Mouse (Mus musculus) cerebellum, adult 9-11 months (tissue): Measurements from ENCODE around the gene Crygb.
A peak's percentile ranks its signal among the peaks of the same experiment; 100 is the strongest.

ENCODE experiments used
- DNase-seq: peaks from one replicate; pipeline ENCODE4 v3.0.0; 2022

The Crygb gene

GRCm38 (mm10) chr1:65082188-65082587 lies at the start of gene Crygb:
Crygb (minus strand) TSS chr1:65082288.
- DNase-seq, result no peak

GRCm38 (mm10) chr1:65131671-65132070 lies 49.6 kb upstream of the Crygb start:
- no peak for DNase-seq

GRCm38 (mm10) chr1:65130226-65130625 lies 48.1 kb upstream of the Crygb start:
- DNase-seq, result no peak

GRCm38 (mm10) chr1:65129634-65130180 lies 47.6 kb upstream of the Crygb start:
- no peak for DNase-seq

- DNase-seq, result peak; percentile 4
These were observed 40.7 kb upstream of the Crygb start, which contains the start of gene D630023F18Rik for GRCm38 (mm10) chr1:65122574-65123372. D630023F18Rik (minus strand) TSS chr1:65123214.

- no peak for DNase-seq
These were observed 37.4 kb upstream of the Crygb start, which contains the start of gene Gm28845 for GRCm38 (mm10) chr1:65119438-65119837. Gm28845 (minus strand) TSS chr1:65119558.

- no peak for DNase-seq
These were observed 36.2 kb upstream of the Crygb start for GRCm38 (mm10) chr1:65118150-65118913.

- no peak for DNase-seq
These were observed 31.6 kb upstream of the Crygb start for GRCm38 (mm10) chr1:65113536-65114172.

GRCm38 (mm10) chr1:65112807-65113196 lies 30.7 kb upstream of the Crygb start:
- DNase-seq, result no peak

- peak; percentile 44 for DNase-seq
These were observed 30.1 kb upstream of the Crygb start for GRCm38 (mm10) chr1:65112031-65112806.

GRCm38 (mm10) chr1:65109756-65110435 lies 27.8 kb upstream of the Crygb start:
- DNase-seq, result no peak

GRCm38 (mm10) chr1:65109196-65109595 lies 27.1 kb upstream of the Crygb start:
- DNase-seq, result no peak

- no peak for DNase-seq
These were observed 25.7 kb upstream of the Crygb start for GRCm38 (mm10) chr1:65107654-65108279.

- DNase-seq, result no peak
These were observed 21.2 kb upstream of the Crygb start, which contains the start of gene Cryga for GRCm38 (mm10) chr1:65103273-65103672. Cryga (minus strand) TSS chr1:65103373.

GRCm38 (mm10) chr1:65096953-65097352 lies 14.9 kb upstream of the Crygb start:
- DNase-seq, result no peak

GRCm38 (mm10) chr1:65091566-65091965 lies 9.5 kb upstream of the Crygb start:
- DNase-seq, result no peak

- DNase-seq, result no peak
These were observed 8.3 kb upstream of the Crygb start for GRCm38 (mm10) chr1:65090370-65090769.

- no peak for DNase-seq
These were observed 6.7 kb upstream of the Crygb start for GRCm38 (mm10) chr1:65088567-65089356.

- DNase-seq, result no peak
These were observed 6.5 kb downstream of the Crygb start for GRCm38 (mm10) chr1:65075607-65076006.

- DNase-seq, result no peak
These were observed 8.5 kb downstream of the Crygb start, which contains the start of gene Crygc for GRCm38 (mm10) chr1:65073589-65073988. Crygc (minus strand) TSS chr1:65073689.
